27 mouse cellular contexts compared by ENCODE assay signal in genomic region chr13:106317300-106317699, GRCm38 (mm10).
"Had no signal": no experiment of that assay in that cellular context is flagged by ENCODE, and none has a peak within 500 bp of the region (broad histone marks: within the 10 kb centered on the region; RNA-seq: fewer than 3 reads in every experiment).

No protein-coding gene starts in this region.

- H3K27me3 ChIP-seq: embryonic facial prominence, embryonic 12.5 days; embryonic facial prominence, embryonic 13.5 days; embryonic facial prominence, embryonic 15.5 days; forebrain, embryonic 12.5 days; forebrain, embryonic 13.5 days; forebrain, embryonic 15.5 days had no signal

- H3K9me3 ChIP-seq: embryonic facial prominence, embryonic 10.5 days; embryonic facial prominence, embryonic 12.5 days; embryonic facial prominence, embryonic 13.5 days; embryonic facial prominence, embryonic 15.5 days; forebrain, embryonic 10.5 days; forebrain, embryonic 12.5 days; forebrain, embryonic 13.5 days; forebrain, embryonic 15.5 days had no signal

- H3K36me3 ChIP-seq: embryonic facial prominence, embryonic 10.5 days; embryonic facial prominence, embryonic 12.5 days; embryonic facial prominence, embryonic 13.5 days; embryonic facial prominence, embryonic 15.5 days; forebrain, embryonic 10.5 days; forebrain, embryonic 12.5 days; forebrain, embryonic 15.5 days had no signal

- ATAC-seq: forebrain, embryonic 13.5 days; forebrain, embryonic 14.5 days; forebrain, embryonic 15.5 days; forebrain, embryonic 16.5 days; forebrain, postnatal 0 days had no signal

- DNase-seq: cerebellum, adult 8-10 months; cerebellum, adult 9-10 months; cerebellum, adult 9-11 months; cerebellum, postnatal 10 days; cerebellum, postnatal 14 days; cerebellum, postnatal 25 days; cerebellum, postnatal 36 days; embryo, embryonic 11 days; forebrain, postnatal 0 days; gastrocnemius, postnatal 10 days; gastrocnemius, postnatal 14 days; gastrocnemius, postnatal 25 days; gastrocnemius, postnatal 36 days; heart, adult 11 months; heart, adult 18-20 months; heart, adult 2 months had no signal

- H3K4me3 ChIP-seq: embryonic facial prominence, embryonic 10.5 days; embryonic facial prominence, embryonic 12.5 days; embryonic facial prominence, embryonic 13.5 days; embryonic facial prominence, embryonic 15.5 days; erythroblast, embryonic 14.5 days; forebrain, embryonic 10.5 days; forebrain, embryonic 12.5 days; forebrain, embryonic 13.5 days; forebrain, embryonic 15.5 days; heart, adult 2 months had no signal

- H3K27ac ChIP-seq: embryonic facial prominence, embryonic 10.5 days; embryonic facial prominence, embryonic 12.5 days; embryonic facial prominence, embryonic 13.5 days; embryonic facial prominence, embryonic 15.5 days; forebrain, embryonic 10.5 days; forebrain, embryonic 12.5 days; forebrain, embryonic 13.5 days; forebrain, embryonic 15.5 days; heart, adult 2 months had no signal

- H3K9ac ChIP-seq: embryonic facial prominence, embryonic 12.5 days; embryonic facial prominence, embryonic 13.5 days; embryonic facial prominence, embryonic 15.5 days; forebrain, embryonic 12.5 days; forebrain, embryonic 13.5 days; forebrain, embryonic 15.5 days; forebrain, postnatal 0 days had no signal

- H3K4me1 ChIP-seq: embryonic facial prominence, embryonic 10.5 days; embryonic facial prominence, embryonic 12.5 days; embryonic facial prominence, embryonic 13.5 days; embryonic facial prominence, embryonic 15.5 days had no signal

- H3K4me2 ChIP-seq: embryonic facial prominence, embryonic 12.5 days; embryonic facial prominence, embryonic 13.5 days; embryonic facial prominence, embryonic 15.5 days; forebrain, embryonic 12.5 days; forebrain, embryonic 13.5 days; forebrain, embryonic 15.5 days had no signal
